Mouse (Mus musculus): ENCODE results near the gene Akap7. TPM values are rescaled to one million over a fixed set of nuclear protein-coding genes. Genes with fewer than 3 reads are reported as not detected.

The Akap7 gene
- polyA plus RNA-seq, 1 experiment: 10.6 TPM

DNA sequence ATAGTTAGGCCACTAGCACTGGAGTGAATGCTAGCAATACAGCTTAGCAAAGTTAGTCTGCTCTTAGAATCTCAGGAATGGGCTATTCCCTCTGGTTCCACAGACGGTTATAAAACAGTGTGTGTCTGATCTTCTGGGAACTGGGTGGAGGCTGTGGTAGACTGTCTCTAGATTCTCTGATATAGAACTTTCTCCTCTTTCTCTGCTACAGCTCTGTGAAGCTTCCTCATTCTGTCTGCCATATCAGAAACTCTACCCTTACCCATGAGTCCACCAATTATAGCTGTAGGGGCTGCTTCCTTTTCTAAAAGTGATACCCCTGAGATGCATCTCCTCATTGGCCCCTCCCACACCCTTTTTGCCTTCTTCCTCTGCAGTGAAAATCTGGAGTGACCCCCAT is 73.6 kb downstream of the Akap7 start:
- Histone ChIP-seq H3K4me1 (ENCODE audit: control insufficient read depth, insufficient read depth, insufficient read length, low read length) (no peaks in the 10 kb centered on the region), H3K27ac (ENCODE audit: insufficient read depth, low read depth, low read length) (no peak overlapping the region), H3K4me3 (ENCODE audit: low read depth, low read length) (no peak overlapping the region), H3K36me3 (ENCODE audit: control insufficient read depth, insufficient read depth, low read length) (no peaks in the 10 kb centered on the region), H3K27me3 (ENCODE audit: control insufficient read depth, insufficient read depth, low read length) (no peaks in the 10 kb centered on the region)
- 73% methylated on average over 1 of the region's 1 CpGs for WGBS
- no peak for TF ChIP-seq POLR2A (IDR thresholded peaks at IDR 0.05; ENCODE audit: low read depth, low read length)
- no peak for TF ChIP-seq CTCF (IDR thresholded peaks at IDR 0.05; ENCODE audit: extremely low read depth, insufficient read length, insufficient replicate concordance, low read depth, low read length)

DNA sequence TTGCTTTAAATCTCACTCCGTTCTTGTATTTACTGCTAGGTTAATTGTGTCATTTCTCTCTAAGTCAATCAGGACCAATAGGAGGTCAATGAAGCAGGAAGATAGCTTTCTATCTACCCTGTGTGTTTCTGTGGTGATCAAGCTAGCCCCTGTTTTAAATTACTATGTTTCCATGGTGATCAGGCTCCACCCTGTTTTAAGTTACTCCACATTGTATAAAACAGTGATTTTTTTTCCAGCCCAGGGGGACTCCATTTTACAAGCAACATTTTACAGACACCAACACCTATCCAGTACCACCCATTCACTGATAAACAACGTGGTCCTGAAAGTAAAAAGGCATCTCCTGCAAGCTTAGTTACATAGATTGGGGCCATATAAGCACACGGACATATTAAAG is 75.0 kb downstream of the Akap7 start:
- WGBS: 57% methylated on average over 3 of the region's 3 CpGs
- TF ChIP-seq POLR2A (IDR thresholded peaks at IDR 0.05; ENCODE audit: low read depth, low read length): no peak
- no peak for TF ChIP-seq CTCF (IDR thresholded peaks at IDR 0.05; ENCODE audit: extremely low read depth, insufficient read length, insufficient replicate concordance, low read depth, low read length)
- no peaks in the 10 kb centered on the region for H3K27me3 ChIP-seq (ENCODE audit: control insufficient read depth, insufficient read depth, low read length)
- H3K27ac ChIP-seq (ENCODE audit: insufficient read depth, low read depth, low read length): no peak overlapping the region
- H3K4me3 ChIP-seq (ENCODE audit: low read depth, low read length): no peak overlapping the region
- no peaks in the 10 kb centered on the region for H3K36me3 ChIP-seq (ENCODE audit: control insufficient read depth, insufficient read depth, low read length)
- H3K4me1 ChIP-seq (ENCODE audit: control insufficient read depth, insufficient read depth, insufficient read length, low read length): no peaks in the 10 kb centered on the region

DNA sequence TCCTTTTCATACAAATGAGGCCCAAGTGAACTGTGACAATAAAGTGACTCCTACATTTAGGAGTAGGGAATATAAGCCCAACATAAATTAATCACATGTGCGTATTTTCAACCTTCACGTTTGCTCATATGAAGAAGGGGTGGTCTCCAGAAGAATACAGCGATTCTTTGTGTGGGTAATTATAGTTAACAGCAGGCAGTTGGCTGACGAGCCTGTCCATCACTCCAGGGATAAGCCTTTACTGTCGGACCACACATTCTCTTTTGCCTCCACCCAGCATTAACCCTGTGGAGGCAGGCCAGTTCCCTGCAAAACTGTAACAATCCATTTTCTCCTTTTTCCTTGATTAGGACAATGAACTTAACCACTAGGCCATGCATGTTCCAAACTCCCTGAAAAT is 76.3 kb downstream of the Akap7 start:
- TF ChIP-seq CTCF (IDR thresholded peaks at IDR 0.05; ENCODE audit: extremely low read depth, insufficient read length, insufficient replicate concordance, low read depth, low read length) (no peak), POLR2A (IDR thresholded peaks at IDR 0.05; ENCODE audit: low read depth, low read length) (no peak)
- Histone ChIP-seq H3K36me3 (ENCODE audit: control insufficient read depth, insufficient read depth, low read length) (no peaks in the 10 kb centered on the region), H3K4me1 (ENCODE audit: control insufficient read depth, insufficient read depth, insufficient read length, low read length) (no peaks in the 10 kb centered on the region), H3K4me3 (ENCODE audit: low read depth, low read length) (no peak overlapping the region), H3K27me3 (ENCODE audit: control insufficient read depth, insufficient read depth, low read length) (no peaks in the 10 kb centered on the region), H3K27ac (ENCODE audit: insufficient read depth, low read depth, low read length) (no peak overlapping the region)
- 79% methylated on average over 5 of the region's 5 CpGs for WGBS

GRCm38 (mm10) chr10:25224371-25224770 is 83.3 kb downstream of the Akap7 start:
- H3K27me3 ChIP-seq (ENCODE audit: control insufficient read depth, insufficient read depth, low read length): no peaks in the 10 kb centered on the region
- TF ChIP-seq POLR2A (IDR thresholded peaks at IDR 0.05; ENCODE audit: low read depth, low read length): no peak
- no peak for TF ChIP-seq CTCF (IDR thresholded peaks at IDR 0.05; ENCODE audit: extremely low read depth, insufficient read length, insufficient replicate concordance, low read depth, low read length)
- H3K4me3 ChIP-seq (ENCODE audit: low read depth, low read length): no peak overlapping the region
- H3K36me3 ChIP-seq (ENCODE audit: control insufficient read depth, insufficient read depth, low read length): no peaks in the 10 kb centered on the region
- no peak overlapping the region for H3K27ac ChIP-seq (ENCODE audit: insufficient read depth, low read depth, low read length)
- H3K4me1 ChIP-seq (ENCODE audit: control insufficient read depth, insufficient read depth, insufficient read length, low read length): no peaks in the 10 kb centered on the region; the same call in 1 of the 2 replicates
- WGBS: 84% methylated on average over 5 of the region's 5 CpGs

- Histone ChIP-seq H3K27ac (ENCODE audit: insufficient read depth, low read depth, low read length) (no peak overlapping the region), H3K27me3 (ENCODE audit: control insufficient read depth, insufficient read depth, low read length) (no peaks in the 10 kb centered on the region), H3K4me1 (ENCODE audit: control insufficient read depth, insufficient read depth, insufficient read length, low read length) (no peaks in the 10 kb centered on the region; the same call in 1 of the 2 replicates), H3K4me3 (ENCODE audit: low read depth, low read length) (no peak overlapping the region), H3K36me3 (ENCODE audit: control insufficient read depth, insufficient read depth, low read length) (no peaks in the 10 kb centered on the region)
- 83% methylated on average over 3 of the region's 3 CpGs for WGBS
- TF ChIP-seq POLR2A (IDR thresholded peaks at IDR 0.05; ENCODE audit: low read depth, low read length) (no peak), CTCF (IDR thresholded peaks at IDR 0.05; ENCODE audit: extremely low read depth, insufficient read length, insufficient replicate concordance, low read depth, low read length) (no peak)
Measured at GRCm38 (mm10) chr10:25220754-25221153, 86.9 kb downstream of the Akap7 start.

DNA sequence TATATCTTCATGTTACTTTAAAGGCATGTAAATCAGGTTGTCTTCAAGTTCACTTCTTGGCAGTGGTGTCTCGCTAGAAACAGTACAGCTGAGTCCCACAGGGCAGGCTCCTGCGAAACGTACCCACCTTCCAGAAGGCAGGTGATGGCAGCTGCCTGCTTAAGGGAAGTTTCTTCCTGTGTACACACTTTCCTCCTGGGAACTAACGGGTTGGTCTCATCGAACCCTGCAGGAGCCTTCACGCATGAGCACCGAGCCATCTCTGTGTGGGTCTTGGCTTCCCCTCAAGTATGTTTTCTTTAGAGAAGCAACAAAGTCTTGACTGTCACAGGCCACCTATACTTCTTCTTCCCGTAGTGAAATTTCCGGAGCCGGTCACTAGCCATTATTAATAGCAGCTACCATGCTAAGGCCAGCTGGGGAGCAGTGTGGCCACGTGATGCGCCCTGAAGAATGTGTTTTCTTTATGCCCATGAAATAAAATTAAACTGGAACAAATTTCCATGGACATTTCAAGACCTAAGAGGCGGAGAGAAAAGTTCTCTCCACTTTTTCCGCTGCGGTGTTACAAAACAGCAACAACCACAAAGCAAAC is 87.7 kb downstream of the Akap7 start:
- TF ChIP-seq POLR2A (IDR thresholded peaks at IDR 0.05; ENCODE audit: low read depth, low read length) (no peak), CTCF (IDR thresholded peaks at IDR 0.05; ENCODE audit: extremely low read depth, insufficient read length, insufficient replicate concordance, low read depth, low read length) (no peak)
- Histone ChIP-seq H3K27ac (ENCODE audit: insufficient read depth, low read depth, low read length) (no peak overlapping the region), H3K27me3 (ENCODE audit: control insufficient read depth, insufficient read depth, low read length) (no peaks in the 10 kb centered on the region), H3K36me3 (ENCODE audit: control insufficient read depth, insufficient read depth, low read length) (no peaks in the 10 kb centered on the region), H3K4me3 (ENCODE audit: low read depth, low read length) (no peak overlapping the region), H3K4me1 (ENCODE audit: control insufficient read depth, insufficient read depth, insufficient read length, low read length) (no peaks in the 10 kb centered on the region; the same call in 1 of the 2 replicates)
- WGBS: 87% methylated on average over 15 of the region's 15 CpGs

DNA sequence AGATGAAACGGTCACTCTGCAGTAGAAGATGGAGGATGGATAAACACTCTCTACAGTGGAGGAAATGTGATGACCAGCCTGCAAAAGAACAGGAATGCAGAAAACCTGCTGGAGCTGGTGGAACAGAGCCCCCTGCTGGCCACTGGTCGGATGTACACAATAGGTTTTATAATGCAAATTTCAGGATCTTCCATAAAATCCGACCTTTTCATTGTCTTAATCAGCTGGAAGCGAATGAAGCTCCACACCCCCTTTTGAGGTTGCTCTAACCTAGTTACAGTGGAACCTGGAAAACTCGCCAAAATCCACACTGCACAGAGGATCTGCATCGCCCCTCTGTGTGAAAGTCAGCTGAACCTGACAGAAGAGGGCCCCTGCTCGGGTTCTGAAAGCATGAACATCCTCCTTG is 88.4 kb downstream of the Akap7 start:
- Histone ChIP-seq H3K4me1 (ENCODE audit: control insufficient read depth, insufficient read depth, insufficient read length, low read length) (no peaks in the 10 kb centered on the region; the same call in 1 of the 2 replicates), H3K27ac (ENCODE audit: insufficient read depth, low read depth, low read length) (no peak overlapping the region), H3K36me3 (ENCODE audit: control insufficient read depth, insufficient read depth, low read length) (no peaks in the 10 kb centered on the region), H3K27me3 (ENCODE audit: control insufficient read depth, insufficient read depth, low read length) (no peaks in the 10 kb centered on the region), H3K4me3 (ENCODE audit: low read depth, low read length) (no peak overlapping the region)
- TF ChIP-seq CTCF (IDR thresholded peaks at IDR 0.05; ENCODE audit: extremely low read depth, insufficient read length, insufficient replicate concordance, low read depth, low read length) (peak; percentile 97; the same call in 1 of the 2 replicates), POLR2A (IDR thresholded peaks at IDR 0.05; ENCODE audit: low read depth, low read length) (no peak)
- WGBS: 37% methylated on average over 7 of the region's 7 CpGs
